Mouse (Mus musculus) left cerebral cortex, postnatal 10 days (tissue): ENCODE data around the gene Rnf2. TPM values are rescaled to one million over a fixed set of nuclear protein-coding genes. Genes with fewer than 3 reads are reported as not detected.
"Not testable (repeated sequence)": the region's sequence is repeated elsewhere in the genome, so short reads cannot be mapped to it uniquely, and the experiment has no call there.

Experiments
- DNase-seq, 2 experiments: peaks; one replicate each; pipeline ENCODE4 v3.0.0; 2021 to 2022; ENCODE audit warnings: low spot score in 2 of 2, mixed read lengths in 1 of 2; ENCODE audit errors: extremely low spot score in 1 of 2
- intact Hi-C: fragments of 180-260 bp; cut with DNase I; formaldehyde crosslinking; loops from one replicate; pipeline ENCODE4 v1.15.1; 2025
- total RNA-seq, 2 experiments: library from RNA; stranded (reverse); gene quantifications; 2 replicates each; pipeline ENCODE4 v1.2.3; 2021

The Rnf2 gene
- total RNA-seq, 2 experiments from 2014 or later = 39.8 to 41.9 TPM

- intact Hi-C loops = no loop called here
- no peak for DNase-seq
These were observed 6.9 kb downstream of the Rnf2 start for GRCm38 (mm10) chr1:151493826-151494225.

DNA sequence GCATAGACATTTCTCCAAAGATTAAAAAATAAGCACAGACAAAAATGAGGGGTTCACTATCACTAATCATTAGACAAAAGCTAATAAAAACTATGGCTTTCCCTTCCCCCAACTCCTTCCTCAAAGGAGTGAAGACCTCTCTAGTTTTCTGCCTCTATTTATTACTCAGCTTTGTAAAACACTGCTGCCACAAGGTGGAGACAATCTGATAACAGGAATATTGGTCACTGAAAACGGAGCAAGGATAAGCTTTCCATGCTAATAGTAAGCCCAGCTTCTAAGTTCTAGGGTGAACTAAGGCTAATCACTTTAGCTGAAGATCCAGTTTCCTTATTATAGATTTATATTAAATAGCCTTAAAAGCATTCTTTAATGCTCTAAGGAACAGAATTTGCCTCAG lies 8.3 kb downstream of the Rnf2 start:
- no peak for DNase-seq
- intact Hi-C loops = no loop called here

GRCm38 (mm10) chr1:151489806-151490205 lies 10.9 kb downstream of the Rnf2 start:
- intact Hi-C loops = loop anchor here (2.0 kb wide), 1 partner anchor 217 kb away; no protein-coding TSS in a partner anchor
- no peak for DNase-seq

- DNase-seq = no peak
- intact Hi-C loops = no loop called here
These were observed 16.0 kb downstream of the Rnf2 start for GRCm38 (mm10) chr1:151484754-151485153.

DNA sequence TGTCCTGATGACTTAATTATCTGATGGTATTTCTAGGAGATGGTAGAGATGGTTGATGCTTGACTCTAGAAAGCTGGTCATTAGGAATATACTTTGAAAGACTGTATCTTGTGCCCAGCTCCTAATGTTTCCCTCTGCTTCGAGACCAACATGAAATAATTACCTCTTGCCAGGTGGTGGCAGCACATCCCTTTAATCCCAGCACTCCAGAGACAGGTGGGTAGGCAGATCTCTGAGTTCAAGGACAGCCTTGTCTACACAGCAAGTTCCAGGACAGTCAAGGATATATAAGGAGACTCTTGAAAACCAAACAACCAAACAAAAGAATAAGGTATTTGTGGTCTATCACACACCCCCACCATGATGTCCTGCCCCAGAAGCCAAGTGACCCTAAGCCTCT lies 17.2 kb downstream of the Rnf2 start:
- no peak for DNase-seq

GRCm38 (mm10) chr1:151482497-151482896 lies 18.3 kb downstream of the Rnf2 start:
- intact Hi-C loops = no loop called here
- no peak for DNase-seq

More for the DNA sequence above, 17.2 kb downstream of the Rnf2 start:
- intact Hi-C loops = no loop called here

GRCm38 (mm10) chr1:151472386-151472785 lies 28.4 kb downstream of the Rnf2 start:
- intact Hi-C loops, DNase-seq: not testable (repeated sequence)

GRCm38 (mm10) chr1:151471429-151471828 lies 29.3 kb downstream of the Rnf2 start:
- DNase-seq = no peak
- intact Hi-C loops = no loop called here

- no peak for DNase-seq
- intact Hi-C loops = no loop called here
These were observed 34.2 kb downstream of the Rnf2 start for GRCm38 (mm10) chr1:151466571-151466970.

- no peak for DNase-seq
- intact Hi-C loops = no loop called here
These were observed 35.8 kb downstream of the Rnf2 start for GRCm38 (mm10) chr1:151464914-151465313.

GRCm38 (mm10) chr1:151461265-151461664 lies 39.5 kb downstream of the Rnf2 start:
- intact Hi-C loops = no loop called here
- no peak for DNase-seq

GRCm38 (mm10) chr1:151457087-151457486 lies 43.7 kb downstream of the Rnf2 start:
- DNase-seq = no peak
- intact Hi-C loops = no loop called here

DNA sequence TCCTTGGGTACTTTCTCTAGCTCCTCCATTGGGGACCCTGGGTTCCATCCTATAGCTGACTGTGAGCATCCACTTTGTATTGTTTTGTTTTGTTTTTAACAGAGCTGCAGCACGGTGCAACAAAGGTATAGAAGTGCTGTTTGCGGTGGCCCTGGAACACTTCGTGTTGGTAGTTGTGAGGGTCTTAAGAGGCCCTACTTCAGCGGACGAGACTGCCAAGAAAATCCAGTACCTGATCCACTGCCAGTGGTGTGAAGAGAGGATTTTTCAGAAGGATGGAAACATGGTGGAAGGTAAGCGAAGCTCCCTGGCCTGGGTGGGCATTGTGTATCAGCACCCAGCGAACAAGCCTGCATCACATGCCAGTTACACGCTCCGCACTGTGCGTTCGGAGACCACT lies 48.8 kb downstream of the Rnf2 start:
- DNase-seq = no peak
- intact Hi-C loops = no loop called here

- DNase-seq = no peak
- intact Hi-C loops = no loop called here
These were observed 49.9 kb downstream of the Rnf2 start for GRCm38 (mm10) chr1:151450851-151451250.

- DNase-seq = no peak
- intact Hi-C loops = loop anchor here (10.0 kb wide), 1 partner anchor 1005 kb away; no protein-coding TSS in a partner anchor
These were observed 50.9 kb downstream of the Rnf2 start for GRCm38 (mm10) chr1:151449866-151450265.

GRCm38 (mm10) chr1:151435431-151435830 lies 65.3 kb downstream of the Rnf2 start:
- intact Hi-C loops = loop anchor here (10.0 kb wide), 1 partner anchor 1021 kb away; no protein-coding TSS in a partner anchor
- no peak for DNase-seq

GRCm38 (mm10) chr1:151429316-151429715 lies 71.4 kb downstream of the Rnf2 start:
- intact Hi-C loops = no loop called here
- no peak for DNase-seq

DNA sequence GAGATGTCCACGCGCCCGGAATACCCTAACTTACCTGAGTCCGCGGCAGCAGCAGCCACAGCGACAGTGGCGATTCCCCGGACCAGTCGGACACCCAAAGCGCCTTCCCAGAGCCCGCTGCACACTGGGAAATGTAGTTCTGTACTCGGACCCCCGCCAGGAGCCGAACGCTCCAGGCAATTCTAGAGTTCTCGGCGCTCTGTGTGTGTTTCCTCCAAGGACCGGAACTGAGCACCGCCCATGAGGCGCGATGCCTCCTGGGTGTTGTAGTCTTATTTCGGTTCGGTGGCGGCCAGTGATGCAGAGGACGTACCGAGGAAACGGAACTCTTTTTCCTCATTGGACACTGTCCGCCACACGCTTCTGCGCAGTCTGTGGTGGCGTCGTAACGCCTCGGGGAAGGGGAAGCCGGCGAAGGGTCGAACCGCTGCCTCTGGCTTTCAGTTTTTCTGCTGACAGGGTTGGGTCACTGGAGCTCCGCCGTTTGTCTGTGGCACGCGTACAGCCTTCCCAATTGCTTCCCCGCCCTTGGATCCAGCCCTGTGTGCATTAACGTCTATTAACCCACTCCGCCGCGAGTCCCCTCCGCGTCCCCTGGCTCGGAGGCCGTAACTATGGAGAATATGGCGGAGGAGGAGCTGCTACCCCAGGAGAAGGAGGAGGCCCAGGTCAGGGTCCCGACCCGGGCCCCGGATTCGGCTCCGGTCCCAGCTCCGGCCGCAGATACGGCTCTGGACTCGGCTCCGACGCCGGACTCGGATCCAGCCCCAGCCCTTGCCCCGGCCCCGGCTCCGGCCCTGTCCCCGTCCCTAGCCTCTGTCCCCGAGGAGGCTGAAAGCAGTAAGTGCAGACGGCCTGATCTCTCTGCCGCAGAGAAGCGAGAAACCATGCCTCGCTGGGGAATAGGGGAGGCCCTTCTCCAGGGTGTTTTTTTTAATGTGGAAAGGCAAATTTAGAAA lies 72.2 kb downstream of the Rnf2 start, which contains the start of the genes Swt1 and Trmt1l:
Gene Swt1, minus strand, starts transcription at position 193 of the 959 bp plus-strand sequence.
Gene Trmt1l, plus strand, starts transcription at position 280 of the 959 bp plus-strand sequence.
- intact Hi-C loops = no loop called here
- DNase-seq = peak; percentile 98

DNA sequence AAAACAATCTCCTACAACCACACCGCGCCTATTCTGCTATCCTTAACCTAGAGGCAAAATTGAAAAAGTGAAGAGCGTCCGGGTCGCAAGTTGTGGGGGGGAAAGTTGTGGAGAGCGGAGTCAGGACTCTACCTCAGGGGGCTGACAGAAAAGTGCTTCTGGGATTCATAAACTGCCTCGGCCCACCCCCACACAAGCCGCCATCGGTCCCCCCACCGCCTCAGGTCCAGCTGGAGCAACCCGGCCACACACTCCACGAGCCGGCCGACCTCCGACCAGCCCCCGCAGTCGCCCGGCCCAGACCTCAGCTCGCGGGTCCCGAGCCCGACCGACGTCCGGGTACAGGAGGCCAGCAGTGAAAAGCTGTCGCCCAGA lies 72.9 kb downstream of the Rnf2 start:
- intact Hi-C loops = no loop called here
- no peak for DNase-seq

- intact Hi-C loops = no loop called here
- DNase-seq = no peak
These were observed 73.7 kb downstream of the Rnf2 start for GRCm38 (mm10) chr1:151426947-151427600.
